Mouse (Mus musculus) neutrophil, adult 5-6 weeks (primary cell): ENCODE measurements around the gene Adgrl2. TPM values are rescaled to one million over a fixed set of nuclear protein-coding genes. Genes with fewer than 3 reads are reported as not detected.

Experiments used
- ATAC-seq: fragments of 151-379, 151-347 bp; 2 replicates; pipeline ENCODE4 v1.8.0; 2017; ENCODE audit warnings: mild to moderate bottlenecking, moderate TSS enrichment; ENCODE audit not compliant: insufficient number of reproducible peaks, poor library complexity, low FRiP score, severe bottlenecking; ENCODE audit errors: extremely low read depth
- total RNA-seq: library from RNA; stranded (forward); fragments of 200-1000 nt; gene quantifications from 2 replicates; pipeline ENCODE4 v1.2.3, GENCODE M21; 2017

Adgrl2 gene
- total RNA-seq, 1 experiment from 2014 or later: 0.81 TPM

GRCm38 (mm10) chr3:148850821-148851220 is 139.5 kb downstream of the Adgrl2 start:
- ATAC-seq: 0 out of 2 replicates have a peak, but pooled peaks have one; percentile 2

GRCm38 (mm10) chr3:148848366-148848765 is 142.0 kb downstream of the Adgrl2 start:
- no peak for ATAC-seq

- no peak for ATAC-seq
These were observed 146.2 kb downstream of the Adgrl2 start for GRCm38 (mm10) chr3:148844182-148844581.

- ATAC-seq: no peak
These were observed 147.8 kb downstream of the Adgrl2 start for GRCm38 (mm10) chr3:148842533-148842932.

GRCm38 (mm10) chr3:148838835-148839296 is 151.5 kb downstream of the Adgrl2 start:
- no peak for ATAC-seq

- no peak for ATAC-seq
These were observed 152.1 kb downstream of the Adgrl2 start for GRCm38 (mm10) chr3:148838095-148838834.

- ATAC-seq: no peak
These were observed 155.2 kb downstream of the Adgrl2 start for GRCm38 (mm10) chr3:148835136-148835535.

- ATAC-seq: no peak
These were observed 157.1 kb downstream of the Adgrl2 start for GRCm38 (mm10) chr3:148833070-148833769.

- no peak for ATAC-seq
These were observed 158.4 kb downstream of the Adgrl2 start for GRCm38 (mm10) chr3:148832001-148832400.

- ATAC-seq: no peak
These were observed 161.8 kb downstream of the Adgrl2 start for GRCm38 (mm10) chr3:148828519-148828918.

GRCm38 (mm10) chr3:148823551-148823950 is 166.8 kb downstream of the Adgrl2 start:
- no peak for ATAC-seq

- no peak for ATAC-seq
These were observed 168.7 kb downstream of the Adgrl2 start for GRCm38 (mm10) chr3:148821632-148822031.

GRCm38 (mm10) chr3:148819323-148820046 is 170.9 kb downstream of the Adgrl2 start:
- no peak for ATAC-seq

GRCm38 (mm10) chr3:148818414-148819105 is 171.8 kb downstream of the Adgrl2 start:
- no peak for ATAC-seq

- ATAC-seq: no peak
These were observed 172.9 kb downstream of the Adgrl2 start for GRCm38 (mm10) chr3:148817491-148817890.

GRCm38 (mm10) chr3:148813121-148813520 is 177.2 kb downstream of the Adgrl2 start:
- ATAC-seq: no peak

GRCm38 (mm10) chr3:148812059-148812458 is 178.3 kb downstream of the Adgrl2 start:
- ATAC-seq: no peak

- ATAC-seq: peak; percentile 26; the same call in 1 of the 2 replicates
These were observed 183.4 kb downstream of the Adgrl2 start for GRCm38 (mm10) chr3:148806977-148807376.
